Mouse (Mus musculus) spleen, postnatal 0 days (tissue): ENCODE data around the gene Slc51b. TPM values are rescaled to one million over a fixed set of nuclear protein-coding genes. Genes with fewer than 3 reads are reported as not detected.

Source experiments
- polyA plus RNA-seq: library from polyadenylated mRNA; unstranded; fragments of >200 nt; fragmentation: Nextera tagmentation; extraction: Ambion mirVana; gene quantifications from 2 replicates; pipeline ENCODE4 v1.2.1, GENCODE M21; 2015

Gene Slc51b
- polyA plus RNA-seq: not detected in 2 replicates

GRCm38 (mm10) chr9:65422760-65423501 lies at the start of gene Slc51b:
Gene Slc51b, minus strand, starts transcription at chr9:65422955.

GRCm38 (mm10) chr9:65460732-65461442 lies 38.1 kb upstream of the Slc51b start, which contains the start of gene Spg21:
Gene Spg21, plus strand, starts transcription at chr9:65460947.

GRCm38 (mm10) chr9:65435671-65436301 lies 13.0 kb upstream of the Slc51b start, which contains the start of gene Mtfmt:
Gene Mtfmt, plus strand, starts transcription at chr9:65435782.

GRCm38 (mm10) chr9:65398279-65398678 lies 24.5 kb downstream of the Slc51b start, which contains the start of gene Rasl12:
Gene Rasl12, plus strand, starts transcription at chr9:65398506.

GRCm38 (mm10) chr9:65391613-65391964 lies 31.2 kb downstream of the Slc51b start, which contains the start of gene Kbtbd13:
Gene Kbtbd13, minus strand, starts transcription at chr9:65391652.

Other genes starting within 250 kb of the Slc51b start
- 8.9 and 10.6 TPM in 2 replicates for gene Parp16, start 227.6 kb downstream of the Slc51b start, polyA plus RNA-seq
- gene Cilp, start 157.8 kb downstream of the Slc51b start, polyA plus RNA-seq: 0.32 and 0.90 TPM in 2 replicates
- gene Clpx, start 128.7 kb downstream of the Slc51b start, polyA plus RNA-seq: 29.9 and 31.9 TPM in 2 replicates
- 7.1 and 8.2 TPM in 2 replicates for gene Pdcd7, start 76.9 kb downstream of the Slc51b start, polyA plus RNA-seq
- gene Ubap1l, start 61.9 kb downstream of the Slc51b start, polyA plus RNA-seq: 0.28 and 0.30 TPM in 2 replicates
- 0.12 and 0.17 TPM in 2 replicates for gene Kbtbd13, start 31.3 kb downstream of the Slc51b start, polyA plus RNA-seq
- gene Rasl12, start 24.4 kb downstream of the Slc51b start, polyA plus RNA-seq: 1.7 and 2.4 TPM in 2 replicates
- gene Mtfmt, start 12.8 kb upstream of the Slc51b start, polyA plus RNA-seq: 8.6 and 11.7 TPM in 2 replicates
- 30.6 and 47.7 TPM in 2 replicates for gene Spg21, start 38.0 kb upstream of the Slc51b start, polyA plus RNA-seq
- gene Ankdd1a, start 97.2 kb upstream of the Slc51b start, polyA plus RNA-seq: 0.19 TPM in 1 of 2 replicates, not detected in the other
- gene Plekho2, start 157.1 kb upstream of the Slc51b start, polyA plus RNA-seq: 29.4 and 30.1 TPM in 2 replicates
- 9.3 and 11.3 TPM in 2 replicates for gene Pif1, start 164.2 kb upstream of the Slc51b start, polyA plus RNA-seq
- 5.5 and 7.6 TPM in 2 replicates for gene Rbpms2, start 206.7 kb upstream of the Slc51b start, polyA plus RNA-seq
- gene Oaz2, start 245.0 kb upstream of the Slc51b start, polyA plus RNA-seq: 102 and 124 TPM in 2 replicates